Mouse (Mus musculus) liver, embryonic 14 days (tissue): Measurements from ENCODE around the gene Zfp454. TPM values are rescaled to one million over a fixed set of nuclear protein-coding genes. Genes with fewer than 3 reads are reported as not detected.

Experiments used
- polyA plus RNA-seq: library from polyadenylated mRNA; depleted of rRNA; stranded (reverse); fragments of >200 nt; gene quantifications from 2 replicates; pipeline ENCODE4 v1.2.3, GENCODE M21; 2012; rRNA removed

The Zfp454 gene
- 0.31 and 0.41 TPM in 2 replicates for polyA plus RNA-seq

GRCm38 (mm10) chr11:50887390-50888128, at the start of gene Zfp454:
Gene Zfp454 (minus strand): TSS chr11:50887651.

GRCm38 (mm10) chr11:50931451-50931866, 44.0 kb upstream of the Zfp454 start, which contains the start of gene Zfp354b:
Gene Zfp354b (minus strand): TSS chr11:50931633.

GRCm38 (mm10) chr11:50915671-50916320, 28.3 kb upstream of the Zfp454 start, which contains the start of gene Zfp2:
Gene Zfp2 (minus strand): TSS chr11:50916165.

GRCm38 (mm10) chr11:50850177-50850735, 37.2 kb downstream of the Zfp454 start, which contains the start of gene Grm6:
Gene Grm6 (plus strand): TSS chr11:50850685.

GRCm38 (mm10) chr11:50841023-50841735, 46.3 kb downstream of the Zfp454 start, which contains the start of gene Zfp879:
Gene Zfp879 (minus strand): TSS chr11:50841552.

GRCm38 (mm10) chr11:50827010-50827953, 60.2 kb downstream of the Zfp454 start, which contains the start of gene Zfp354c:
Gene Zfp354c (minus strand): TSS chr11:50827724.

Other genes starting within 250 kb of the Zfp454 start
- 0.40 and 0.54 TPM in 2 replicates for gene Zfp354c, start 59.9 kb downstream of the Zfp454 start, polyA plus RNA-seq
- gene Zfp879, start 46.1 kb downstream of the Zfp454 start, polyA plus RNA-seq, result 0.08 and 0.09 TPM in 2 replicates
- 0.05 and 0.12 TPM in 2 replicates for gene Grm6, start 37.0 kb downstream of the Zfp454 start, polyA plus RNA-seq
- gene Zfp2, start 28.5 kb upstream of the Zfp454 start, polyA plus RNA-seq, result 0.63 and 0.84 TPM in 2 replicates
- 0.06 and 0.15 TPM in 2 replicates for gene Zfp354b, start 44.0 kb upstream of the Zfp454 start, polyA plus RNA-seq
- not detected in 2 replicates for gene 4933414I15Rik, start 56.1 kb upstream of the Zfp454 start, polyA plus RNA-seq
- gene Prop1, start 66.1 kb upstream of the Zfp454 start, polyA plus RNA-seq, result 0.02 TPM in 1 of 2 replicates, not detected in the other
- not detected in 2 replicates for gene Olfr1378, start 78.9 kb upstream of the Zfp454 start, polyA plus RNA-seq
- gene Olfr1377, start 94.3 kb upstream of the Zfp454 start, polyA plus RNA-seq, result not detected in 2 replicates
- not detected in 2 replicates for gene Olfr51, start 115.9 kb upstream of the Zfp454 start, polyA plus RNA-seq
- gene Olfr54, start 126.6 kb upstream of the Zfp454 start, polyA plus RNA-seq, result not detected in 2 replicates
- not detected in 2 replicates for gene Olfr1375, start 160.5 kb upstream of the Zfp454 start, polyA plus RNA-seq
- 0.85 and 1.2 TPM in 2 replicates for gene Zfp354a, start 171.6 kb upstream of the Zfp454 start, polyA plus RNA-seq